Mouse (Mus musculus): ENCODE measurements around the gene Zfp108.

Gene Zfp108

GRCm38 (mm10) chr7:24286916-24287315 lies 32.3 kb downstream of the Zfp108 start:
- DNase-seq: no peak

GRCm38 (mm10) chr7:24287670-24288069 lies 33.1 kb downstream of the Zfp108 start:
- no peak for DNase-seq

- DNase-seq: no peak
Observed at GRCm38 (mm10) chr7:24288512-24288911, 33.9 kb downstream of the Zfp108 start.

GRCm38 (mm10) chr7:24290106-24290693 lies 35.6 kb downstream of the Zfp108 start:
- no peak for DNase-seq

GRCm38 (mm10) chr7:24291387-24292090 lies 36.9 kb downstream of the Zfp108 start:
- DNase-seq: no peak

GRCm38 (mm10) chr7:24293061-24293851 lies 38.7 kb downstream of the Zfp108 start:
- DNase-seq: no peak

- DNase-seq: no peak
Observed at GRCm38 (mm10) chr7:24294763-24295162, 40.2 kb downstream of the Zfp108 start.

- DNase-seq: no peak
Observed at GRCm38 (mm10) chr7:24295376-24295775, 40.8 kb downstream of the Zfp108 start.

- DNase-seq: no peak
Observed at GRCm38 (mm10) chr7:24296386-24296785, 41.8 kb downstream of the Zfp108 start.

GRCm38 (mm10) chr7:24297361-24298095 lies 42.9 kb downstream of the Zfp108 start:
- DNase-seq: no peak

- DNase-seq: no peak
Observed at GRCm38 (mm10) chr7:24298635-24298972, 44.0 kb downstream of the Zfp108 start.

GRCm38 (mm10) chr7:24298973-24299708 lies 44.5 kb downstream of the Zfp108 start:
- peak; percentile 73 to 87 for DNase-seq

GRCm38 (mm10) chr7:24299823-24300481 lies 45.4 kb downstream of the Zfp108 start:
- DNase-seq: peak in 1 of 2 experiments; percentile 47

GRCm38 (mm10) chr7:24300771-24301282 lies 46.2 kb downstream of the Zfp108 start, which contains the start of gene Zfp61:
Zfp61 (minus strand) TSS chr7:24301232.
- DNase-seq: peak; percentile 57 to 66
